Mouse (Mus musculus): ENCODE measurements around the gene Hip1.

- TF ChIP-seq EP300 (IDR thresholded peaks at IDR 0.05; ENCODE audit: insufficient read depth, low read depth, low read length) = no peak
- TF ChIP-seq CTCF (IDR thresholded peaks at IDR 0.05) = no peak
- no peak for TF ChIP-seq POLR2A (IDR thresholded peaks at IDR 0.05; ENCODE audit: insufficient read depth, low read depth, low read length)
These were observed 139.5 kb downstream of the Hip1 start for GRCm38 (mm10) chr5:135405437-135405836.

Data from heart, adult 2 months (tissue).